Mouse (Mus musculus): ENCODE measurements around the gene Acadl.

GRCm38 (mm10) chr1:66792838-66793466 lies 70.1 kb downstream of the Acadl start:
- TF ChIP-seq CTCF (IDR thresholded peaks at IDR 0.05; ENCODE audit: low read depth) (no peak), EP300 (IDR thresholded peaks at IDR 0.05; ENCODE audit: low read depth) (no peak)

Data from heart, postnatal 0 days (tissue).